Mouse (Mus musculus) retina, postnatal 1 day (tissue): ENCODE results near the gene Cdk2ap2.
"Not testable (repeated sequence)": the region's sequence is repeated elsewhere in the genome, so short reads cannot be mapped to it uniquely, and the experiment has no call there.

Source experiments
- DNase-seq: peaks from one replicate; pipeline ENCODE4 v3.0.0-alpha.2; 2012

Gene Cdk2ap2

GRCm38 (mm10) chr19:4068242-4068641, 28.7 kb upstream of the Cdk2ap2 start:
- DNase-seq: not testable (repeated sequence)

GRCm38 (mm10) chr19:4068717-4069410, 28.1 kb upstream of the Cdk2ap2 start:
- no peak for DNase-seq

- DNase-seq: no peak
These were observed 26.7 kb upstream of the Cdk2ap2 start for GRCm38 (mm10) chr19:4070311-4070710.

GRCm38 (mm10) chr19:4070756-4071155, 26.2 kb upstream of the Cdk2ap2 start:
- no peak for DNase-seq

- no peak for DNase-seq
These were observed 25.6 kb upstream of the Cdk2ap2 start for GRCm38 (mm10) chr19:4071406-4071805.

DNA sequence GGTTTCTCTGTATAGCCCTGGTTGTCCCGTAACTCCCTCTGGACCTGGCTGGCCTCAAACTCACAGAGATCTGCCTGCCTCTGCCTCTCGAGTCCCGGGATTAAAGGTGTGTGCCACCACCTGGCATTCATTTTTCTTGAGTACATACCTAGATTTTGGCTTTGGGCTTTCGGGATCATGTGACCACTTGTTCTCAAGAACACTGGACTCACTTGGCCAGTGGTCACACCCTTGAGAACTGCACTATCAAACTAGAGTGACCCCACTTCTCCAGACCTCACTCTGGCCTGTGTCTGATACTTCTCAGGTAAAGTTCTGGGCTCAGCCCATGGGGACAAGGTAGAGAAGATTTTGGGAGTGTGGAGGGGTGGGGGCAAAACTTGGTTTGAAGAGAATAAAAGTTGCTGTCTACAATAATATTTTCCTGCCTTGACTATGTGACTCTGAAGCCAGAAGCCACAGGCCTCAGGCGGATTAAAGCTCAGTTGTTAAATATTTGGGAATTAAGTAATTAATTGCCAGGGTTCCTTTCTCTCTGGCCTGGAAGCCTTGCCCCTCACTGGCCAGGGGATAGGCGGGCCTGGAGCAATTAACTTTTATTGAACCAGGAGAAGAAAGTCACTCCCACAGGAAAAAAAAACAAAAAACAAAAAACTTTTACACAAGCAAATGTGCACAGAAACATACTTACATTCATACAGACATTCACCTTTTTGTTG, 24.1 kb upstream of the Cdk2ap2 start:
- DNase-seq: no peak

DNA sequence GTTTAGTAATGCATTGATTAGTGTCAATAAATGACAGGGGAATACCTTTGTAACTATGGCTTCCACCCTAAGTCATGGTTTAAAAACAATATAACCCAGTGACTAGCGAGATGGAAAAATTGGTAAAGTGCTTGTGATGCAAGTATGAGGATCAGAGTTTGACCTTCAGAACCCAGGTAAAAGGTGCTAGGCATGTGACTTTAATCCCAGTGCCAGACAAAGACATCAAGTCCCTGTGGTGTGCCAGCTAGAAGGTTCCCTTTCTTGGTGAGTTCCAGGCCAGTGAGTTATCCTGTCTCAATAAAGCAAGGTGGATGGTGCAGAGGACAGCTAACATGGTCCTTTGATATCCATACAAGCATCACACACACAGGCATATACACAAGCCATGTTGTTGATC, 21.5 kb upstream of the Cdk2ap2 start:
- DNase-seq: no peak

DNA sequence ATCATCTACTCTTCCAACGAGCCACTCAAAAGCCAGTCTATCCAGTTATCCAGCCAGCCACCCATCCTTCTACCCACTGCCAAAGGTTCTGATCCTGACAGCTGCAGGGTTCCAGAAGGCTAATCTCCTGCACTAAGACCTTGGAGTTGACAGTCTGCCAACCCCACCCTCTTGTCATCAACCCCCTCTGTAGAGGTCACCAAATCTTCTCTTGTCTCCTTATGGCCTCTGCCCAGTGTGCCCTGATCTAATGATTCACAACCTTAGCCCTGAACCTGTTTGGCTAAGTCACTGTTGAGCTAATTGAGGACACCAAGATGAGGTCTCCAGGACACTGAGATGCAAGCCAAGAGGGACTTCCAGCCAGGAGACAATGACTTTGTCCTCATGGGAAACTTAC, 17.4 kb upstream of the Cdk2ap2 start:
- DNase-seq: no peak

DNA sequence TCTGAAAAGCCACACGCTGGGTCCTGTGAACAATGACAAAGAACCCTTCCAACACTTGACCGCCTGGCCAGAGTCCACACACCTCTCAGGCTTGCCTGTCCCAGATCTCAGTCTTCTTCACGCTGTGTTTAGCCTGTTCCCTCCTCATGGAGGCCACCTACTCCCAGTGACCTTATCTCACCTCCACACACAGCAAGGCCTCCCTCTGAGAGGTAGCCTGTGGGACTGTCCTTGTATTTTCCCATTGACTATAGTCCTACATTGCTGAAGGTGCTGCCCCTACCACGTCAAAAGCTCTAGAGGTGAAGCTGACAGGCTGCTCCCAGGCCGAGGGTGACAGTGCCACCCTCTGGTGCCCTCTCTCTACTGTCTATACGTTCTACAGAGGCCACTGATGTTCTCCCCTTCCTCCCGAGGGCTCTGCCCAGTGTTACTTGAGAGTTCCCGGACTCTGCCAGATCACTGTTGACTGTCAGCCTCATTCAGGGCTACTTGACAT, 16.4 kb upstream of the Cdk2ap2 start:
- DNase-seq: no peak

- DNase-seq: peak; percentile 35
These were observed 15.6 kb upstream of the Cdk2ap2 start, which contains the start of gene Cabp2 for GRCm38 (mm10) chr19:4081394-4081793. Gene Cabp2, plus strand, starts transcription at chr19:4081578.

DNA sequence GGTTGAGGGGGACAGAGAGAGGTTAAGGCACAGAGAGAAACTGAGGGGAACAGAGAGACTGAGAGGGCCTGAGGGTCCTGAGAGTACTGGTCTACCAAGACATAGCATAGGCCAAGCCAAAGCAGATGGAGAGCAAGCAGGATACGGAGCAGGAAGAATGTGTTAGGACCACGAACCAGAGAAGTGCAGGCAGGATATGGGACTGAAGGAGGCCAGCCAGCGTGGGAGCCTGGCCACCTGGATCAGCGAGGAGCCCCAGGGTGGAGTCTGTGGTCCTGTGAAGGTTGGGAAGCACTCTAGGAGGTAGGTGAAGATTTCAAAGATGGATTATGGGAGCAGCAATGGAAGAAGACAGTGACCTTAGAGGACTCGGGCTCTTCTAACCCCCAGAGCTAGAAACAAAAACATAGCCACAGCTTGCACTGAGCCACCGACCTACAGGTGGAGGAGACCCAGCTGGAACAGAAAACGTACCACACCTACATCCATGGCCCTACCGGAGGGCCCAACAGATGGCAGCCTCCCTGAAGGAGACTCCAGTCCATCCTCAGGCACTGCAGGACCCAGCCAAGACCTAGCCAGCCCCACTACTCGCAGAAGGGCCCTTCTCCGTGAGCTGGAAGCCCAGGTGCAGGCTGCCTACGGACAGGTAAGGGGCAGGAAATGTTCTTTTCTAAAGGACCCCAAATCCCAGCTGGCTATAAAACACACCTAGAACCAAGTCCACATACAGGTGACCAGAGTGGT, 14.6 kb upstream of the Cdk2ap2 start:
- DNase-seq: no peak

DNA sequence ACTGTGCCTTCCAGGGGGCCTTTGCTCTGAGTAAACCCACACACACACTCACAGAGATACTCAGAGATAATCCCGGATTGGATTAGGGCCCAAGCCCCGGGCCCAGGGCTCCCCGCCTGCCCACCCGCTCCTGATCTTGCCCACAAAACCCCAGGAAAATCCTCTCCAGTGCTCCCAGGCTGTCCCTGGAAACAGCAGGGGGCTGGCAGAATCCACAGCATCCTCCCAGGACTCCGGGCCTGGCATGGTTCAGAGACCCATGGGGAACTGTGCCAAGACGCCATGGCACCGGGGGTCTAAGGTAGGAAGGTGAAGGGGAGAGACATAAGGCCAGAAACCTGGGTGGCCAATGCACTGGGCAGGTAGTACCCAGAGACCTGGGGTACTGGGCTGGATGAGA, 13.7 kb upstream of the Cdk2ap2 start:
- peak; percentile 26 for DNase-seq

- DNase-seq: peak; percentile 40
These were observed 13.2 kb upstream of the Cdk2ap2 start for GRCm38 (mm10) chr19:4083826-4084225.

- DNase-seq: no peak
These were observed 12.0 kb upstream of the Cdk2ap2 start for GRCm38 (mm10) chr19:4084984-4085383.

DNA sequence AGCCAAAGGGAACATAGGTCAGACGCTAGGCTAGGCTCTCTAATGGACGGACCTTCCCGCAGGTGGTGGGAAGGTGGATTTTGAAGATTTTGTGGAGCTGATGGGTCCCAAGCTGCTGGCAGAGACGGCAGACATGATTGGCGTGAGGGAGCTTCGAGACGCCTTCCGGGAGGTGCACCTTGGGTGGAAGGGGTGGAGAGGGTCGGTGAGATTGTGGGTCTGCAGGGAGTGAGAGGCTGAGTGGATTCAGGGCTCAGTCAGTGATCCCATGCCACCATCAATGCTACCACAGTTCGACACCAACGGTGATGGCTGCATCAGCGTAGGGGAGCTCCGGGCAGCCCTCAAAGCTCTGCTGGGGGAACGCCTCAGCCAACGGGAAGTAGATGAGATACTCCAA, 10.8 kb upstream of the Cdk2ap2 start:
- no peak for DNase-seq

- DNase-seq: no peak
These were observed 9.9 kb upstream of the Cdk2ap2 start for GRCm38 (mm10) chr19:4087090-4087489.

DNA sequence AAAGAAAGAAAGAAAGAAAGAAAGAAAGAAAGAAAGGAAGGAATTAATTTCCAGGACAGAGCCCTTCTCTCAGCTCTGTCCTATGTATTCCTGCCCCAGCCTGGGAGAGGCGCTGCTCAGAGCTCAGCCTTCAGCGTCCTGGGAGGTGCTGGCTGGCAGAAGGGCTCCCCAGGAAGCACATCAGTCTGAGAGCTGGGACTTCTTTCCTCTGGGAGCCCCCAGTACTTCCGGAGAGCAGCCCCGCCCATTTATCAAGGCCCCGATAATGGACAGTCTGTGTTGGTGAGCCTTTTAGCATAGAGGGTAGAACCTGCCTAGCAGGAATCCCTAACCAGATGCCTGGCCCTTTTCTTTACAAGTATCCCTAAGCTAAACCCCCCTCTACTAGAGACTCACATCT, 8.8 kb upstream of the Cdk2ap2 start:
- DNase-seq: no peak

GRCm38 (mm10) chr19:4089128-4089527, 7.9 kb upstream of the Cdk2ap2 start:
- peak; percentile 79 for DNase-seq

- no peak for DNase-seq
These were observed 6.5 kb upstream of the Cdk2ap2 start for GRCm38 (mm10) chr19:4090446-4090845.

DNA sequence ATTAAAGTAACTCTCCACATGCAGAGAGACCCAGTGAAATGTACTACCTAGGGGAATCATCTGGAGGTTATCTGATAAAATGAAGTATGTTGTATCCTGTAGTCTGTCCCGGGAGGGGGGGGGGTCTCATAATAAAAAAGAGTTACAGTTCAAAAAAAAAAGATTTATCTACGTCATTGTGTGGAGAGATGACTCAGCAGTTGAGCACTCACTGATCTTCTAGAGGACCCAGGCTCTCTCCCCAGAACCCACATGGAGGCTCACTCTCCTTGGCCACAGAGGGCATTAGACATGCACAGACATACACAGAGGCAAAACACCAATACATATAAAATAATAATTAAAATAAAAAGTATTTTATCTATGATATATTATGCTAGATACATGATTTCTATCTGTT, 5.6 kb upstream of the Cdk2ap2 start:
- no peak for DNase-seq

GRCm38 (mm10) chr19:4092750-4093149, 4.2 kb upstream of the Cdk2ap2 start:
- no peak for DNase-seq

GRCm38 (mm10) chr19:4093772-4094171, 3.2 kb upstream of the Cdk2ap2 start:
- DNase-seq: no peak

- DNase-seq: no peak
These were observed 2.6 kb upstream of the Cdk2ap2 start for GRCm38 (mm10) chr19:4094348-4094747.
